Mouse (Mus musculus): ENCODE measurements around the gene Klf14. TPM values are rescaled to one million over a fixed set of nuclear protein-coding genes. Genes with fewer than 3 reads are reported as not detected.

Gene Klf14
- 0.16 and 0.18 TPM in 2 replicates for polyA plus RNA-seq (2015; fragmentation: Nextera tagmentation; extraction: Ambion mirVana)

DNA sequence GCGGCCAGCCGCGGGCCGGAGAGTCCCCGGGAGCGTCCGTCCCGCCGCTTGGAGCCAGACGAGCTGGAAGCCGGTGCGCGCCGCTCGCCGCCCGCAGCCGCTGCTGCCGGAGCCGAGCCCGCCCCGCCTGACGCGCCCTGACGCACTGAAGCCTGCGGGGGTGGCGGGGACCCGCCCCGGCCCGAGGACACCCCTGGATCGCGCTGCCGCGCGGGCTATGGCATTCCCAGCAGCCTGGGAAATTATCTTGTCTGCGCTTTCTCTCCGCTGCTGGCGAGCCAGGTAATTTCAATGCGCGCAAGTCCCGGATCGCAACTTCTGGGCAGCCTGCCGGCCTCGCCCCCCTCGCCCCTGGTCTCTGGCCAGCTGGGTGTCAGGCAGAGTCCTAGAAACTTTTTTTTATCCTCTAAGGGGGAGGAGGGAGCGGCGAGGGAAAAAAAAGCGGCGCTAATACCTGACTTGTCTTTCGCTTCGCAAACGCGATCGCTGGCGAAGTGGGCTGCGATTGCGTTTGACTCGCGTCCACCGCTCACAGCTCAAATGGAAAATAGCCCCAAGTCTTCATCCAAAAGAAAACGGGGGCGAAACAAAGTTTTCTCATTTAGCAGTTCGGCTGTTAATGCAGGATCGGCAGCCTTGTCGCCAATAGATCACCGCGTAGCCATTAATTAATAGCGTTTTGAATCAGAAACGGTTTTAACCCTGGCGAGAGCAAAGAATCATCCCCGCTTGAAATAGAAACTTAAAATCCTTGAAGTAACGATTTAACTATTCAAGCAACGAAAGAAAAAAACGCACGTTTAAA, at the start of gene Klf14:
Gene Klf14, minus strand, starts transcription at position 343 of the 805 bp plus-strand sequence.
- ATAC-seq = 0 out of 2 replicates have a peak, but pooled peaks have one; percentile 21
- peaks cover 5% of the 10 kb centered on the region for H3K4me1 ChIP-seq
- no peak within 1 kb of the TSS for H3K27ac ChIP-seq
- H3K9me3 ChIP-seq (replicated peaks) = peaks cover 29% of the 10 kb centered on the region
- H3K9ac ChIP-seq = peak within 1 kb of the TSS; percentile 40
- H3K27me3 ChIP-seq = peaks cover 85% of the 10 kb centered on the region
- peaks cover 10% of the 10 kb centered on the region for H3K36me3 ChIP-seq (ENCODE audit: poor library complexity, severe bottlenecking)
- H3K4me2 ChIP-seq = peak within 1 kb of the TSS; percentile 80
- peak within 1 kb of the TSS; percentile 49 for H3K4me3 ChIP-seq
- under 1% methylated on average over 68 of the region's 75 CpGs for WGBS

DNA sequence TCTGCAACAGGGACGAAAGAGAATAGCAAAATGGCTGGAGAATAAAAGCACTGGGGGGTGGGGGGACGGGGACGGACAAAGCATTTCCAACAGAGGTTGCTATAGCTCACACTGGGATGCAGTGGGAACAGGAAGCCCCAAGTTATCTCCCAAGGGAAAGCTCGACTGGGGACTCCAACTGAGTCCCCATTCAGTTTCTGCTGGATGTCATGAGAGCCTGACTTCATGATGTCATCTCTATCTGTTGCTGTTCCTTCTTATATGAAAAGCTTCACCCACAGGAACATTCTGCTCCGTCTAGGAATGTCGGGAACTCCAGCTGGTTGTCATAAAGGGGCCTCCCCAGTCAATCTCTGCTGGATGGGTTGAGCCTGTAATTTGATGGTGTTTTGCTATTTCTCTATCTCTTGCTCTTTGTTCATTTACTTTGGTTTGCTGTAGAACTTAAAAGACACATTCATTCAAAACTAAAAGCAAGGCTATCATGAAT, 47.3 kb upstream of the Klf14 start:
- Histone ChIP-seq H3K4me3 (no peak overlapping the region), H3K27me3 (no peaks in the 10 kb centered on the region), H3K4me1 (peaks cover 9% of the 10 kb centered on the region), H3K4me2 (no peak overlapping the region), H3K36me3 (ENCODE audit: poor library complexity, severe bottlenecking) (no peaks in the 10 kb centered on the region), H3K9ac (no peak overlapping the region), H3K9me3 (replicated peaks) (no peaks in the 10 kb centered on the region), H3K27ac (no peak overlapping the region)
- no peak for ATAC-seq
- 73% methylated on average over 6 of the region's 6 CpGs for WGBS

DNA sequence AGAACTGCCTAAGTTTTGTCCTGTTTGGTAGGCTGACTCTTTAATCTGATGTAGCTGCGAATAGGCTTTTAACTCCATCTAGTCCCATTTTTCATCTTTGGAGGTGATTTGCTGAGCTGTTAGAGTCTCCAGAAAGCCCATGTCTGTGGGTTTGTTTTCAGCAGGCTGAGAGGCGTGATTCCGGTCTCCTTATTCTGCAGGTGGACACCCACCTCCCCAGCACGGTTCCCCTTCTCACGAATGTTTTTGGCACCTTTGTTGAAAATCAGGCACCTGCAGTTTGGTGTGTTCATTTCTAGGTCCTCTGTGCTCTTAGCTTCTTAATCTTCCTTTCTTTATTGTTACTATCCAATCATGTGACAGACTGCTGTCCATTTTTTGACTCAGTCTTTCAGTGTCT, 27.5 kb upstream of the Klf14 start:
- Histone ChIP-seq H3K27ac (no peak overlapping the region), H3K4me2 (no peak overlapping the region), H3K9me3 (replicated peaks) (no peaks in the 10 kb centered on the region), H3K4me3 (no peak overlapping the region), H3K27me3 (no peaks in the 10 kb centered on the region), H3K36me3 (ENCODE audit: poor library complexity, severe bottlenecking) (no peaks in the 10 kb centered on the region), H3K4me1 (no peaks in the 10 kb centered on the region), H3K9ac (no peak overlapping the region)
- no peak for ATAC-seq
- WGBS = 86% methylated on average over 5 of the region's 5 CpGs

DNA sequence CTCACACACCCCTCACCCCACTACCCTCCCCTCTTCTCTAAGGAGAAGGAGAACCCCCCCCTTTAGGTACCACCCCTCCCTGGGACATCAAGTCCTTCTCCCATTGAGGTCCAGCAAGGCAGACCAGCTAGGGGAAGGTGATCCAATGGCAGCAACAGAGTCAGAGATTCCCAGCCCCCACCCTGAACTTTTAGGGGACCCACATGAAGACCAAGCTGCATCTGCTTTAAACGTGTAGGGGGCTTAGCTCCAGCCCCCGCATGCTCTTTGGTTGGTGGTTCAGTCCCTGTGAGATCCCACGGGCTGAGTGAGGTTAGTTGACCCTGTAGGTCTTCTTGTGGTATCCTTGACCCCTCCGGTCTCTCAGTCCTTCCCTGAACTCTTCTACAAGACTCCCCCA, 24.1 kb upstream of the Klf14 start:
- no peaks in the 10 kb centered on the region for H3K36me3 ChIP-seq (ENCODE audit: poor library complexity, severe bottlenecking)
- no peak for ATAC-seq

DNA sequence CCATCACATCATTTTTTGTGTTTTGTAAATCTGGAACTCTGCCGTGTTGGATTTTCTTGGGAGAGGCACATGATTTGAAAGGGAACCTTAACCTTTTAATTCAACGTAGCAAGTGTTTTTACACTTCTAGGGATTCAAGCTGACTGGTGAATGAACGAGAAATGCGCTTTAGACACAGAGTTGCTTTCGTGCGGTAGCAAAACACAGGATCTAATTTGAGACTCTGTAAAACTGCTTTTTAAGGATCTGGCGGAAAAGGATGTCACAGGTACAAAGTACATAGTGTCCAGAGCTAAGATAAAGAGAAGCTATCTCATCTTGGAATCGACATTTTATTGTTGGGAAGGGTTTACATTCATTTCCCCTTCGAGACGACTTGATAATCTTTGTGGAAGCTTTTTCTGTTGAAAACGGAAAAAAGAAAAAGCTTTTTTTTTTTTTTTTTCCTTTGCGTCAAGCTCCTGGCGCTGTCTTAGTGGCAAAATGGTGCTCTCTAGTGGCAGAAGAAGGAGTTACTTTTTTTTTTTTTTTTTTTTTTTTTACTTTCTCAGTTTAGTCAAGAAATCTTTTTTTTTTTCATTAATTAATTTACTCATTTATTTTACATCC, 23.6 kb upstream of the Klf14 start:
- Histone ChIP-seq H3K4me1 (no peaks in the 10 kb centered on the region), H3K27ac (no peak overlapping the region), H3K4me3 (peak overlapping the region; percentile 23), H3K36me3 (ENCODE audit: poor library complexity, severe bottlenecking) (no peaks in the 10 kb centered on the region), H3K27me3 (no peaks in the 10 kb centered on the region), H3K9me3 (replicated peaks) (no peaks in the 10 kb centered on the region), H3K4me2 (peak overlapping the region; percentile 54), H3K9ac (peak overlapping the region; percentile 36; the same call in 1 of the 2 replicates)
- no peak for ATAC-seq
- WGBS = 18% methylated on average over 13 of the region's 13 CpGs

More for the DNA sequence above, 24.1 kb upstream of the Klf14 start:
- Histone ChIP-seq H3K27ac (no peak overlapping the region), H3K9me3 (replicated peaks) (no peaks in the 10 kb centered on the region), H3K4me3 (no peak overlapping the region), H3K27me3 (no peaks in the 10 kb centered on the region), H3K4me2 (no peak overlapping the region), H3K4me1 (no peaks in the 10 kb centered on the region), H3K9ac (no peak overlapping the region)
- WGBS = 78% methylated on average over 4 of the region's 4 CpGs

DNA sequence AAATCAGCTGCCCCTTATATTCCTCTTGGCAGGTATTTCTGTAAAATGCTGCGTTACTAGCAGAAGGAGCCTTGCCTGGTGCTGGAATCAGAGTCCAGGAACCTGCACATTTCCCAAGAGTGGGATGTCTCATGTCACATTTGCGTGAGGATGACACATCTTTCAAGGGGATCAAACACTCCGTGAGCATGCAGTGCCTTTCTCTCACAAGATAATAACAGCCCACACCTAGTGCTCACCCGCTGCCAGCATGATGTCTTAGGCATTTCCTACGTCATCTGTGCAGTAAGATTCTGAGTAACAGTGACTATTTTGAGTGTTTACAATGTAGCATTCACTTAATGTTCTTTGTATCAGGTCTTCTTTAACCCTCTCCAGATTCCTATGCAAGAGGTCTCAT, 22.5 kb upstream of the Klf14 start:
- H3K27me3 ChIP-seq = no peaks in the 10 kb centered on the region
- H3K4me3 ChIP-seq = no peak overlapping the region
- H3K4me1 ChIP-seq = no peaks in the 10 kb centered on the region
- WGBS = 74% methylated on average over 5 of the region's 5 CpGs
- no peak overlapping the region for H3K27ac ChIP-seq
- no peak for ATAC-seq
- H3K9me3 ChIP-seq (replicated peaks) = no peaks in the 10 kb centered on the region
- no peaks in the 10 kb centered on the region for H3K36me3 ChIP-seq (ENCODE audit: poor library complexity, severe bottlenecking)
- H3K9ac ChIP-seq = no peak overlapping the region
- no peak overlapping the region for H3K4me2 ChIP-seq

DNA sequence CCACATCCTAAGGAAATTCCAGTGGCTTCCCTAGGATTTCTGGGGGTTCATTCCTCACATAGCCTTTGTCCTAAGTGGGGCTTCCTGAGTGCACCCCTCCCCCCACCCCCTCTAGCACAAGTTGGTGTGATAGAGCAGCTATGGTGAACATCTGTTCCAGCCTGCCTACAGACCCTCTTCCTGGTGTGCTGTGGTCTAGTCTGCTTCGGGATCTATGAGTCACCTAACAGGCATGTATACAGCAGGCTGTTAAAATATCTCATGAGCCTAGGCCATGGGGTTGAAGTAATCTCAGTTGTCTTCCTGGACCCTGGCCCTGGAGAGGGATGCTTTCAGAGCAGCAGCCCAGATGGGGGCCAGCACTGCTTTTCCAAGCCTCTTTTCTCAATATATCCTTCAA, 19.7 kb upstream of the Klf14 start:
- Histone ChIP-seq H3K27me3 (no peaks in the 10 kb centered on the region), H3K4me3 (no peak overlapping the region), H3K36me3 (ENCODE audit: poor library complexity, severe bottlenecking) (no peaks in the 10 kb centered on the region), H3K27ac (no peak overlapping the region), H3K4me2 (no peak overlapping the region), H3K9ac (no peak overlapping the region), H3K9me3 (replicated peaks) (no peaks in the 10 kb centered on the region), H3K4me1 (no peaks in the 10 kb centered on the region)
- no peak for ATAC-seq
- 81% methylated on average over 1 of the region's 1 CpGs for WGBS

DNA sequence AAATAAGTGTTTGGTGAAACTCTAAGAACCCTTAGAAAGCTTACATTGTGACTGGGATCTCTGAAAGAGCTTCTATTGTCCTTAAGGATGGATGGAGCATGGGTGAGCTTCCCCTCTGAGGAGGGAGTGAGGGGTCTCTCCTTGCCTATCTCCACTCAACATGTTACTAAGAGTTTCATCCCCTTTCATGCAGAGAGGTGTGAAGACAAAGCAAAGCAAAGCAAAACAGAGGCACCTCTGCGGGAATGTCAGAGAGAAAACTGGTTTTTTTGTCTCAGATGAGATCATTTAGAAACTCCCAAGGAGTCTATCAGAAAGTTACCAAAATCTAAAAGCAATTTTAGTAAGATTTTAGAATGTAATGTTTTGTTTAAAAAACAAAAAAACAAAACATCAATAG, 13.2 kb upstream of the Klf14 start:
- Histone ChIP-seq H3K4me1 (no peaks in the 10 kb centered on the region), H3K27me3 (peaks cover 6% of the 10 kb centered on the region), H3K9me3 (replicated peaks) (no peaks in the 10 kb centered on the region), H3K4me2 (no peak overlapping the region), H3K27ac (no peak overlapping the region), H3K9ac (no peak overlapping the region), H3K36me3 (ENCODE audit: poor library complexity, severe bottlenecking) (no peaks in the 10 kb centered on the region), H3K4me3 (no peak overlapping the region)
- WGBS = 78% methylated on average over 1 of the region's 1 CpGs
- ATAC-seq = no peak

DNA sequence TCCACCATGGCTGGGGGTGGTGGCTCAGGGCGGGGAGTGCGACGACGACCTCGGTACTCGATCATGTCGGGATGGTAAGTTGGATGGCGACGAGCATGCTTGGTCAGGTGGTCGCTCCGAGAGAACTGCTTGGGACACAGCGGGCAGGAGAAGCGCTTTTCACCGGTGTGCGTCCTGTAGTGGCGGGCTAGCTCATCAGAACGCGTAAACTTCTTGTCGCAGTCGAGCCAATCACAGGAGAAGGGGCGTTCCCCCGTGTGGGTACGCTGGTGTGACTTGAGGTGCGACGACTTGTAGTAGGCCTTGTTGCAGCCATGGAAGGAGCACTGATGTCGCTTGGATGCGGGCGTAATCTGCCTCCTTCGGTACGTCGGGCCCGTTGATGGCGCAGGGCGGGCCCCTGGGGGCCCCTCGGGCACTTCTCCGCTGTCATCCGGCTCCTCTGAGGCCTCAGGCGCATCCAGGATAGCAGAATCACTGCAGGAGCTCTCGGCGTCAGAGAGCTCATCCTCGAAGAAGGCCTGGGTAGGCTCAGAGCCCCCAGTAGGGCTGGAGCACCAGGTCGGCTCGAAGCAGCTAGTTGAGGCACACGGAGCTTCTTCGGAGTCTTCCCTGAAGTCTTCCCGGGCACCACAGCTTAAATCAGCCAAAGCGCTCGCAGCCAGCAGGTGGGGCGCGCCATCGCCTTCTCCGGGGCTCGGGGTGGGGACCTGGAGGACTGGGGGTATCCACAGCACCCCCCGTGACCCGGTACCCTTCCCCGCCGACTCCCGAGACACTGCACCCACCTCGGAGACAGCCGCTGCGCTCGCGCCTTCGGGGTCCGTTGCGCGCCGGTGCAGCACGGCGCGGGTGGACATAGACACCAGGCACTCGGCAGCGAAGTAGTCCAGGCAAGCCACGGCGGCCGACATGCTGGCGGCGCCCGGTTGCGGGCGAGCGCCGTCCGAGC, 818 bp downstream of the Klf14 start:
- Histone ChIP-seq H3K4me2 (peak overlapping the region; percentile 80), H3K27ac (no peak overlapping the region), H3K4me3 (peak overlapping the region; percentile 49), H3K9me3 (replicated peaks) (peaks cover 29% of the 10 kb centered on the region), H3K36me3 (ENCODE audit: poor library complexity, severe bottlenecking) (peaks cover 10% of the 10 kb centered on the region), H3K4me1 (peaks cover 5% of the 10 kb centered on the region), H3K27me3 (peaks cover 78% of the 10 kb centered on the region), H3K9ac (peak overlapping the region; percentile 40; the same call in 1 of the 2 replicates)
- ATAC-seq = 0 out of 2 replicates have a peak, but pooled peaks have one; percentile 24
- WGBS = 2% methylated on average over 76 of the region's 84 CpGs

DNA sequence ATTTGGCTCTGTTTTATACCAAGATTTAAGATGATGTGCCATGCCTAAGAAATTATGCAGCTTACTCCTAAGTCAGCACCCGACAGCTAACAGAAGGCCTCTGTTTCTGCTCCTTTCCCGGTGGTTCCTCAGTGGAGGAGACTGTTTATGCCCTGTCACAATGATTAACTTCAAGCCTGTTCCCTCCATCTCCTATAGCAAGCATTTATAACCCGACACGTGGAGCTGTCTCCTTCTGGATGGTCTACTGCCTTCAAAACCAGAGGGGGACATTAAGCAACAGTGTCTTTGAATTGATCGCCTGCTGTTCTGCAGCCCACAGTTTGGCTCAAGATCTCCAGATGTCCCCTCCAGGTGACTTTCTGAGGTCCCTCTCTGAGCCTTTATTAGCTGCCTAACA, 19.6 kb downstream of the Klf14 start:
- Histone ChIP-seq H3K36me3 (ENCODE audit: poor library complexity, severe bottlenecking) (no peaks in the 10 kb centered on the region), H3K27me3 (no peaks in the 10 kb centered on the region), H3K27ac (no peak overlapping the region), H3K4me3 (no peak overlapping the region), H3K4me2 (no peak overlapping the region), H3K4me1 (no peaks in the 10 kb centered on the region), H3K9ac (no peak overlapping the region), H3K9me3 (replicated peaks) (no peaks in the 10 kb centered on the region)
- WGBS = 81% methylated on average over 5 of the region's 5 CpGs
- ATAC-seq = no peak

DNA sequence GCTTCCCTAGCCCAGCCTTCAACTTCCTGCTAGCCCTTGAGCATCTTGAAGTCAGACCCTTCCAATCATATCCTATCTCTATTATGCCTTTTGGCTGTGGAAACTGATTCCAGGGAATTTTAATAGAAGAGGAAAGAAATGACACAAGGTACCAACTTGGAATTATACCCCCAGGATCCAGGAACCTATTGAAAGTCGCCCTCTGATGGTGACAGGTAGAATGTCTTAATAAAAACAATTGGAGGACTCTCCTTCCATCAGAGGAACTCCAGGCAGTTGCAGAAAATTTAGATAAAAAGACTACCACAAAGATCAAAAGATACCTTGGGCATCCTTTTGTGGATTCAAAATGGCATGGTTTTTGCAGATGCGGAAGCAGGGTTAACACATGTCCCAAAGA, 36.1 kb downstream of the Klf14 start:
- ATAC-seq = no peak
- Histone ChIP-seq H3K4me3 (no peak overlapping the region), H3K9ac (no peak overlapping the region), H3K27me3 (no peaks in the 10 kb centered on the region), H3K4me1 (no peaks in the 10 kb centered on the region), H3K36me3 (ENCODE audit: poor library complexity, severe bottlenecking) (no peaks in the 10 kb centered on the region), H3K9me3 (replicated peaks) (no peaks in the 10 kb centered on the region), H3K4me2 (no peak overlapping the region), H3K27ac (no peak overlapping the region)
- 44% methylated on average over 2 of the region's 2 CpGs for WGBS
